Mouse (Mus musculus) myocyte (in vitro differentiated cells): ENCODE data around the gene Cpne9. TPM values are rescaled to one million over a fixed set of nuclear protein-coding genes. Genes with fewer than 3 reads are reported as not detected.

Experiments
- H3K27me3 ChIP-seq: one replicate; pipeline ENCODE4 v1.6.1; 2011; ENCODE audit not compliant: control insufficient read depth, insufficient read depth, insufficient read length
- H3K36me3 ChIP-seq: one replicate; pipeline ENCODE4 v1.6.1; 2011; ENCODE audit not compliant: control insufficient read depth, insufficient read depth
- H3K4me2 ChIP-seq: one replicate; pipeline ENCODE4 v1.6.1; 2011; ENCODE audit warnings: low read depth, control low read depth
- H3K4me3 ChIP-seq: one replicate; pipeline ENCODE4 v1.5.1; 2011; ENCODE audit warnings: mild to moderate bottlenecking, control low read depth, moderate library complexity
- H3K79me2 ChIP-seq: one replicate; pipeline ENCODE4 v1.6.1; 2011; ENCODE audit not compliant: control insufficient read depth, insufficient read depth
- H3ac ChIP-seq: one replicate; pipeline ENCODE4 v1.6.1; 2011; ENCODE audit not compliant: control insufficient read depth, insufficient read length
- CEBPB ChIP-seq: IDR thresholded peaks from 2 replicates; pipeline ENCODE4 v1.6.1; 2011; ENCODE audit warnings: mild to moderate bottlenecking, moderate library complexity; ENCODE audit not compliant: poor library complexity, insufficient read depth, severe bottlenecking
- E2F4 ChIP-seq: IDR thresholded peaks from one replicate; pipeline ENCODE4 v1.6.1; 2011; ENCODE audit warnings: mild to moderate bottlenecking, control low read depth, moderate library complexity; ENCODE audit not compliant: insufficient read depth
- MAX ChIP-seq: IDR thresholded peaks from one replicate; pipeline ENCODE4 v1.6.1; 2011; ENCODE audit warnings: low read depth, mild to moderate bottlenecking, control low read depth
- MYOD1 ChIP-seq, 3 experiments: IDR thresholded peaks; one replicate each; pipeline ENCODE4 v1.6.1; 2011; ENCODE audit warnings: control low read depth in 2 of 3, low read depth in 2 of 3, mild to moderate bottlenecking in 2 of 3, moderate library complexity in 1 of 3; ENCODE audit not compliant: insufficient read length in 2 of 3, control insufficient read depth in 1 of 3
- MYOG ChIP-seq, 3 experiments: IDR thresholded peaks; one replicate each; pipeline ENCODE4 v1.6.1; 2011; ENCODE audit warnings: control low read depth in 2 of 3, low read depth in 2 of 3, mild to moderate bottlenecking in 2 of 3; ENCODE audit not compliant: insufficient read length in 2 of 3, control insufficient read depth in 1 of 3, insufficient read depth in 1 of 3
- POLR2A ChIP-seq: IDR thresholded peaks from one replicate; pipeline ENCODE4 v1.6.1; 2011; ENCODE audit warnings: low read depth, mild to moderate bottlenecking, control low read depth, moderate library complexity; ENCODE audit not compliant: insufficient read length
- POLR2AphosphoS2 ChIP-seq: IDR thresholded peaks from one replicate; pipeline ENCODE4 v1.6.1; 2011; ENCODE audit warnings: low read depth, control low read depth; ENCODE audit not compliant: insufficient read length
- REST ChIP-seq: IDR thresholded peaks from one replicate; pipeline ENCODE4 v1.6.1; 2011; ENCODE audit warnings: mild to moderate bottlenecking, control low read depth, moderate library complexity; ENCODE audit not compliant: insufficient read depth, insufficient read length
- SRF ChIP-seq: IDR thresholded peaks from one replicate; pipeline ENCODE4 v1.6.1; 2011; ENCODE audit warnings: low read depth; ENCODE audit not compliant: control insufficient read depth, insufficient read length
- TCF12 ChIP-seq: IDR thresholded peaks from one replicate; pipeline ENCODE4 v1.6.1; 2011; ENCODE audit warnings: mild to moderate bottlenecking, control low read depth; ENCODE audit not compliant: poor library complexity, insufficient read depth, severe bottlenecking
- TCF3 ChIP-seq: IDR thresholded peaks from one replicate; pipeline ENCODE4 v1.6.1; 2011; ENCODE audit warnings: low read depth, control low read depth; ENCODE audit not compliant: insufficient read length
- USF1 ChIP-seq: IDR thresholded peaks from one replicate; pipeline ENCODE4 v1.6.1; 2011; ENCODE audit warnings: low read depth, mild to moderate bottlenecking, control low read depth, moderate library complexity
- polyA plus RNA-seq: library from polyadenylated mRNA; unstranded; fragments of >200 nt; fragmentation: generic; extraction: Trizol; gene quantifications from one replicate; pipeline ENCODE4 v1.2.1, GENCODE M21; 2012; ENCODE audit warnings: missing spikeins

Gene Cpne9
- polyA plus RNA-seq, 1 experiment, result 0.08 TPM

DNA sequence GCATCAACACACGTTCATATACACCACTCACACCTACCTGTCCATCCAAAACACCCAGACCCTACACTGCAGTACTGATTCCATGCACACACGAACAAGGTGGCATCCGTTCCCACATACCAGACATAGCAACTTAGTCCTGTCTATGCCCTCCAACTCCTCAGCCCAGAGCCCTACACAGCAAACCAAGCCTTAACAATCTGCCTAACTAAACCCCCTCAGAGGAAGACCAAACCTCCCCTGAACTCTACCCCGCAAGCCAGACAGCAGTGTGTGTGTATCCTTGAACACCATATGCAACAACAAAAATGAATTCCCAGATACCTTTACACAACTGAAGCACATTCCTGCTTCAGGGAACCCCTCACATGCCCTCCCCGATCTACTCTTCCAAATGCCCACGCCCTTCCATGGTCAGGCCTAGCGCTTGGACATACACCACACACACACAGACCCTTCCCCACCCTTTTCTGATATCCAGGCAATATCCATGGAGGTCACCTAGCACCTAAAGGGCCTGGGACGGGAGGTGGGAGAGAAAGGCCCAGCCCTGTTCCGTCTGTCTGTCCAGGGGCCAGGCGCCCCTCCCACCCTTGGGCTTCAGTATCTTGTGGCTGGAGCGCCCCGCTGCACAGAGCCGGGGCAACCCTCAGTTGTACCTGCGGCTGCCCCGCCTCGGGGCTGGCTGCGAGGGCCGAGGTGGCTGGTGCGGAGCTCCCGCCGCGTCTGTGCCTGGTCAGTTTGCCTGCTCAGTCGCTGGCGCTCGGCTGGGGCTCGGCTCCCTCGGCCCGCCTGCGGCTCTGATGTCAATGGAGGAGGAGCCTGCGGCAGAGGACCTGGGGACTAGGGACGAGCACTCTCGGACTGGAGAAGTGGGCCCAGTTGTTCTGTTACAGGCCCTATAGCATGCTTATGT lies 61.3 kb downstream of the Cpne9 start, which contains the start of gene Camk1:
TSS of gene Camk1 (minus strand) at position 808 of the 916 bp plus-strand sequence.
- no peaks in the 10 kb centered on the region for H3K27me3 ChIP-seq
- H3K4me3 ChIP-seq, result peak within 1 kb of the TSS; percentile 45
- TF ChIP-seq POLR2AphosphoS2 (peak; percentile 93), POLR2A (peak; percentile 92), USF1 (no peak)
- peak within 1 kb of the TSS; percentile 99 for H3K4me2 ChIP-seq
- no peaks in the 10 kb centered on the region for H3K36me3 ChIP-seq
- H3ac ChIP-seq, result peak within 1 kb of the TSS; percentile 14
- H3K79me2 ChIP-seq, result no peaks in the 10 kb centered on the region

DNA sequence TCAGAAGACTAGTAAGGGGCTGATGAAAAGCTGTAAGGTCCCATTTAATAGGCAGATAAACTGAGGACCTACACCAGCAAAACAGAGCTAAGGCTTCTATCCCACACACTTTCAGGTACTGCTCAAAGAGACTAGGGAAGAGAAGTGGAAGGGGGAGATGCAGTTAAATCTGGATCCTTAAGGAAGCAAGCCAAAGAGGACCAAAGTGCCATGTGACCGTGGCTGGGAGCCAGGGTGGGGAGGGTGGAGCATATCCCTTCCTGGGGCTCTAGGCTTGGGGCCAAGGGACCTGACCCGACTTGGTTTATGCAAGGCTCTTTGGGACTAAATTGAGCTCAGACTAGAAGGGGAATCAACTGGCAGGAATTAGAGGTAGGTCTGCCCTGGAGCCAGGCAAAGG lies 62.2 kb downstream of the Cpne9 start:
- Histone ChIP-seq H3ac (peak overlapping the region; percentile 14), H3K4me3 (peak overlapping the region; percentile 45), H3K4me2 (peak overlapping the region; percentile 99), H3K27me3 (no peaks in the 10 kb centered on the region), H3K79me2 (no peaks in the 10 kb centered on the region), H3K36me3 (no peaks in the 10 kb centered on the region)
- TF ChIP-seq POLR2A (no peak), USF1 (peak; percentile 47)

DNA sequence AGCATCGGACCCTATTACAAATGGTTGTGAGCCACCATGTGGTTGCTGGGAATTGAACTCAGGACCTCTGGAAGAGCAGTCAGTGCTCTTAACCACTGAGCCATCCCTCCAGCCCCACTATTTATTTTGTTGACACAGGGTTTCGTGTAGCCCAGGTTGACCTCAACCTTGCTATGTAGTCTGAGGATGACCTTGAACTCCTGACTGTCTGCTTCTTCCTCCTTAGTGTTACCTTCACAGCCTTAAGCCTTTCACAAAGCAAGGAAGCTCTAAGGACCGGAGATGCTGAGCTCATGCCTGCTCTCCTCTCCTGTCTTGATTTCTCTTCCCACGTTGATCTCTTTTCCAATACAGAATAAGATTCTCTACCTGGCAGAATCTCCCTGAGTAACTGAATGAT lies 64.8 kb downstream of the Cpne9 start:
- no peak overlapping the region for H3ac ChIP-seq
- no peaks in the 10 kb centered on the region for H3K36me3 ChIP-seq
- no peaks in the 10 kb centered on the region for H3K79me2 ChIP-seq
- H3K4me2 ChIP-seq, result no peak overlapping the region
- H3K27me3 ChIP-seq, result no peaks in the 10 kb centered on the region
- H3K4me3 ChIP-seq, result no peak overlapping the region
- TF ChIP-seq POLR2AphosphoS2 (no peak), E2F4 (no peak), MYOD1 (IDR thresholded peaks at IDR 0.05; ENCODE audit: control insufficient read depth in 1 of 3, insufficient read length in 2 of 3, low read depth in 2 of 3) (no peak), MAX (no peak), TCF3 (no peak), SRF (no peak)

DNA sequence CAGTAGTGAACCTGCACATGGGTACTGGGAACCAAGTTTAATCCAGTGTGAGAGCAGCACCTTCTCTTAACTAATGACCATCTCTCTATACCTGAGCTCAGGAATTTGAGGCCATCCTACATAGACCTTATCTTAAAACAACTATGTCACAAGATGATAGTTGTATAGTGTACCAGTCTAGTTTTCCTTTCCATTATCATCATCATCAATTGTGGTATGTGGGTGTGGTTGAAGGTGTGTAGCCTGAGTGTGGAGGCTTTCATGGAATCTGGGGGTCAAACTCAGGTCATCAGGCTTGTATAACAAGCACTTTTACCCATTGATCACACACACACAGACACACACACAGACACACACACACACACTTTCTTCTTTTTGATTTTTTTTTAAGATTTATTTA lies 68.4 kb downstream of the Cpne9 start:
- Histone ChIP-seq H3K79me2 (no peaks in the 10 kb centered on the region), H3K4me2 (no peak overlapping the region), H3K4me3 (no peak overlapping the region), H3K36me3 (no peaks in the 10 kb centered on the region), H3K27me3 (no peaks in the 10 kb centered on the region), H3ac (no peak overlapping the region)
- TF ChIP-seq USF1, result no peak
- TF ChIP-seq TCF12, result no peak

DNA sequence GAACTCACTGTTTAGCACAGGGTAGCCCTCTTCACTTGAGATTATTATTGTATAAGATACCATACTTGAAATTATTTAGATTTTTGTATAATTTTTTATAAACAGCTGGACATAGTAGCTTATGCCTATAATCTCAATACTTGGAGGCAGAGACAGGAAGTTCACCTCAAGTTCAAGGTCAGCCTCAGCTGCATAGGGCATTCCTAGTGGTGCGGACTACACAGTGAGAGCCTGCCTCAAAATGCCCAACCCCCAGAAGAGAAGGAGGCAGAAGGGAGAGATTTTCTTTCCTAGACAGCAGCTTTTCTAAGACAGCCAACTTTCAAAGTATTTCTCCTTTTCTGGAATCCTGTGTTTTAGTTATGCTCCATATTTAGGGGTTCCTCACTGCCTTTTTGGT lies 69.1 kb downstream of the Cpne9 start:
- Histone ChIP-seq H3K79me2 (no peaks in the 10 kb centered on the region), H3K4me3 (no peak overlapping the region), H3K27me3 (no peaks in the 10 kb centered on the region), H3K36me3 (no peaks in the 10 kb centered on the region), H3ac (no peak overlapping the region), H3K4me2 (no peak overlapping the region)
- TF ChIP-seq POLR2A, result no peak
- TF ChIP-seq E2F4, result no peak
- no peak for TF ChIP-seq MYOG (IDR thresholded peaks at IDR 0.05; ENCODE audit: control insufficient read depth in 1 of 3, insufficient read depth in 1 of 3, insufficient read length in 2 of 3, low read depth in 2 of 3)
- TF ChIP-seq MAX, result no peak
- no peak for TF ChIP-seq POLR2AphosphoS2

DNA sequence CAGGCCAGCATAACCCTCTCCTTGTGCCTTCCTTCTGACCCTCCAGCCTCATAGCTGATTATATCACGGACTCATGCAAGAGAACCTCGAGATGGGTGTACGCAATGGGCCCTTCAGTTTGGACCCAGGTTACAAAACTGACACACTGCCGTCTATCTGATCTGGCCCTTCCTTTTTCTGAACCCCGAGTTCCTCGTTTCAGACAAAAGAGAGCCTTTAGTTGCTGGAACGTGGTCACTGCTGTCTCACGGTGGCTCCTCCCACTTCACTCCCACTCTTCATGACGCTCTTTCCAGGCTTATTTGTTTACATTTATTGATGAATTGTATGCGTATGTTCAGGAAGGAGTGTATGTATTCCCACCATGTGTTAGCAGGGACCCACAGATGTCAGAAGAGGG lies 69.5 kb downstream of the Cpne9 start:
- H3K4me3 ChIP-seq, result no peak overlapping the region
- no peak for TF ChIP-seq POLR2A
- TF ChIP-seq MYOG (IDR thresholded peaks at IDR 0.05; ENCODE audit: control insufficient read depth in 1 of 3, insufficient read depth in 1 of 3, insufficient read length in 2 of 3, low read depth in 2 of 3), result no peak
- TF ChIP-seq POLR2AphosphoS2, result no peak
- no peak for TF ChIP-seq USF1
- no peak for TF ChIP-seq E2F4
- TF ChIP-seq SRF, result no peak
- no peak for TF ChIP-seq CEBPB
- no peak for TF ChIP-seq MYOD1 (IDR thresholded peaks at IDR 0.05; ENCODE audit: control insufficient read depth in 1 of 3, insufficient read length in 2 of 3, low read depth in 2 of 3)
- no peak for TF ChIP-seq TCF3
- no peak for TF ChIP-seq REST
- no peak for TF ChIP-seq TCF12
- TF ChIP-seq MAX, result no peak

More for the DNA sequence above, 69.5 kb downstream of the Cpne9 start:
- H3ac ChIP-seq, result no peak overlapping the region
- no peaks in the 10 kb centered on the region for H3K27me3 ChIP-seq
- H3K36me3 ChIP-seq, result no peaks in the 10 kb centered on the region
- H3K4me2 ChIP-seq, result no peak overlapping the region
- H3K79me2 ChIP-seq, result no peaks in the 10 kb centered on the region
